Mouse (Mus musculus) layer of hippocampus, adult 9-10 months (tissue): ENCODE data around the gene Scaf4.
"Not testable (repeated sequence)": the region's sequence is repeated elsewhere in the genome, so short reads cannot be mapped to it uniquely, and the experiment has no call there.

Experiments
- DNase-seq: peaks from one replicate; pipeline ENCODE4 v3.0.0; 2022; ENCODE audit warnings: low spot score

Scaf4 gene

GRCm38 (mm10) chr16:90235188-90235587 is 49.1 kb downstream of the Scaf4 start:
- DNase-seq, result no peak

- no peak for DNase-seq
Measured at GRCm38 (mm10) chr16:90234617-90235016, 49.7 kb downstream of the Scaf4 start.

GRCm38 (mm10) chr16:90233702-90234101 is 50.6 kb downstream of the Scaf4 start:
- no peak for DNase-seq

- no peak for DNase-seq
Measured at GRCm38 (mm10) chr16:90231302-90231701, 53.0 kb downstream of the Scaf4 start.

- DNase-seq, result no peak
Measured at GRCm38 (mm10) chr16:90229897-90230296, 54.4 kb downstream of the Scaf4 start.

GRCm38 (mm10) chr16:90221441-90222070 is 62.7 kb downstream of the Scaf4 start:
- no peak for DNase-seq

GRCm38 (mm10) chr16:90220892-90221431 is 63.3 kb downstream of the Scaf4 start:
- no peak for DNase-seq

GRCm38 (mm10) chr16:90220026-90220891 is 64.0 kb downstream of the Scaf4 start, which contains the start of gene Sod1:
Sod1 (plus strand) TSS chr16:90220754.
- DNase-seq, result peak; percentile 69

GRCm38 (mm10) chr16:90219445-90219844 is 64.9 kb downstream of the Scaf4 start:
- DNase-seq, result not testable (repeated sequence)

- DNase-seq, result no peak
Measured at GRCm38 (mm10) chr16:90217926-90218325, 66.4 kb downstream of the Scaf4 start.

GRCm38 (mm10) chr16:90217356-90217755 is 66.9 kb downstream of the Scaf4 start:
- DNase-seq, result no peak

- DNase-seq, result no peak
Measured at GRCm38 (mm10) chr16:90216414-90216813, 67.9 kb downstream of the Scaf4 start.

- not testable (repeated sequence) for DNase-seq
Measured at GRCm38 (mm10) chr16:90215879-90216278, 68.4 kb downstream of the Scaf4 start.

GRCm38 (mm10) chr16:90214731-90215565 is 69.4 kb downstream of the Scaf4 start:
- no peak for DNase-seq

- no peak for DNase-seq
Measured at GRCm38 (mm10) chr16:90213477-90214339, 70.6 kb downstream of the Scaf4 start.

- DNase-seq, result no peak
Measured at GRCm38 (mm10) chr16:90211767-90212166, 72.5 kb downstream of the Scaf4 start.

- DNase-seq, result no peak
Measured at GRCm38 (mm10) chr16:90210717-90211116, 73.6 kb downstream of the Scaf4 start.

GRCm38 (mm10) chr16:90208996-90209395 is 75.3 kb downstream of the Scaf4 start:
- no peak for DNase-seq

GRCm38 (mm10) chr16:90204868-90205267 is 79.4 kb downstream of the Scaf4 start:
- no peak for DNase-seq

- no peak for DNase-seq
Measured at GRCm38 (mm10) chr16:90203226-90203962, 80.9 kb downstream of the Scaf4 start.
